Mouse (Mus musculus): Measurements from ENCODE around the gene Fibin. TPM values are rescaled to one million over a fixed set of nuclear protein-coding genes. Genes with fewer than 3 reads are reported as not detected.

Fibin gene
- polyA plus RNA-seq, 1 experiment: 5.0 TPM

- no peak for TF ChIP-seq CTCF (IDR thresholded peaks at IDR 0.05; ENCODE audit: borderline replicate concordance, insufficient read depth, low read depth, low read length)
- TF ChIP-seq POLR2A (IDR thresholded peaks at IDR 0.05; ENCODE audit: borderline replicate concordance, insufficient read depth, low read length): no peak
- H3K27ac ChIP-seq (ENCODE audit: insufficient read depth, low read length): no peak overlapping the region
- no peak overlapping the region for H3K4me3 ChIP-seq (replicated peaks; ENCODE audit: insufficient read depth, low read depth, low read length)
- no peaks in the 10 kb centered on the region for H3K4me1 ChIP-seq (ENCODE audit: control insufficient read depth, insufficient read depth, low read length)
- H3K27me3 ChIP-seq (ENCODE audit: control insufficient read depth, insufficient read depth, low read length): no peaks in the 10 kb centered on the region
- WGBS: 50% methylated on average over 2 of the region's 2 CpGs
- DNase-seq: no peak
Measured at GRCm38 (mm10) chr2:110313305-110313824, 49.6 kb downstream of the Fibin start.

Other genes starting within 250 kb of the Fibin start
- 10.0 and 10.2 TPM in 2 replicates for gene Bbox1, start 48.6 kb downstream of the Fibin start, polyA plus RNA-seq (2012; rRNA removed)
- gene Slc5a12, start 234.1 kb upstream of the Fibin start, polyA plus RNA-seq (2012; rRNA removed): not detected in 2 replicates